Mouse (Mus musculus): Measurements from ENCODE around the gene Zic2. TPM values are rescaled to one million over a fixed set of nuclear protein-coding genes. Genes with fewer than 3 reads are reported as not detected.
A peak's percentile ranks its signal among the peaks of the same experiment; 100 is the strongest.

Gene Zic2
- polyA plus RNA-seq, 1 experiment from 2014 or later: 16.2 TPM

DNA sequence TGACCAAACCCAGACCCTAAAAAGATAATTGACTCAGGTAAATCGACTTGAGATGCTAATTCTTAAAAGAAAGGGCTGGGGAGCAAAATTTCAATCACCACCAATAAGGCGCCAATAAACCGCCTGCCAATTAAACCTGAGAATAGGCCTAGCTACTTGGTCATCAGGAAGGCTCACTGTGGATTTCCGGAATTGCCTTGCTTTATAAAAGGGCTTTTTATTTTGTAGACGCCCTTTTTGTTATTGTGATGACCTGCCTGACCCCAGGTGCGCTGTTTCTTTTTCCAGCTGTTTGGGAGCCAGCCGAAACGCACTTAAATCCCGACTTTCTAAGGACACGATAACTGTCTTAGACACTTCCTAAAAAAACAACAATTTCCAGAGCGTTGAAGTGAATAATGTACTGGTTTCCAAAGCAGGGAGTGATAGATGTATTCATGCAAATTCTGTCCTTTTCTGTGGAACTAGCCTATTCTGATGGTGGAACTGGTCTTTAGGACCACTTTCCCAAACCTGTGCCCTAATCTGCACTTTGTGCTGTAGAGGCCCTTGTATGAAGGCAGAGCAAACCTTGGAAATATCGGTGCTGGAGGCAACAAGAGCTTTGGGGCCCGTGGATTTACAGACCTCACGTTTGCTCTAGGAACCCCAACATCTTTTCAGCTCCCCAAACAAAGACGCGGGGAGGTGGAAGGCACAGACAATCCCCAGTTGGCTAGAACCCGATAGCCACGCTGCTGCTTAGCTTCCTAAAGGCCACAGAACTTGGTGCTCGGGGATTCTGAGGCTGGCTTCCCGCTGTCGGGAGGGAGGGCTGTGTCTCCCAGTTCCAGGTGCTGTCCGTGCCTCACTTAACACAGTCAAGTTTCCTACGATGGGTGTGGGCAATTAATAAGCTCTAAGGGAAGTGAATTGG, 7.1 kb upstream of the Zic2 start:
- no peaks in the 10 kb centered on the region for H3K27me3 ChIP-seq
- in situ Hi-C loops (cut with MboI; ENCODE audit: low pct_unique_long_range_greater_than_20kb): loop anchor here (25.0 kb wide), 1 partner anchor 231 kb away; no protein-coding TSS in a partner anchor

DNA sequence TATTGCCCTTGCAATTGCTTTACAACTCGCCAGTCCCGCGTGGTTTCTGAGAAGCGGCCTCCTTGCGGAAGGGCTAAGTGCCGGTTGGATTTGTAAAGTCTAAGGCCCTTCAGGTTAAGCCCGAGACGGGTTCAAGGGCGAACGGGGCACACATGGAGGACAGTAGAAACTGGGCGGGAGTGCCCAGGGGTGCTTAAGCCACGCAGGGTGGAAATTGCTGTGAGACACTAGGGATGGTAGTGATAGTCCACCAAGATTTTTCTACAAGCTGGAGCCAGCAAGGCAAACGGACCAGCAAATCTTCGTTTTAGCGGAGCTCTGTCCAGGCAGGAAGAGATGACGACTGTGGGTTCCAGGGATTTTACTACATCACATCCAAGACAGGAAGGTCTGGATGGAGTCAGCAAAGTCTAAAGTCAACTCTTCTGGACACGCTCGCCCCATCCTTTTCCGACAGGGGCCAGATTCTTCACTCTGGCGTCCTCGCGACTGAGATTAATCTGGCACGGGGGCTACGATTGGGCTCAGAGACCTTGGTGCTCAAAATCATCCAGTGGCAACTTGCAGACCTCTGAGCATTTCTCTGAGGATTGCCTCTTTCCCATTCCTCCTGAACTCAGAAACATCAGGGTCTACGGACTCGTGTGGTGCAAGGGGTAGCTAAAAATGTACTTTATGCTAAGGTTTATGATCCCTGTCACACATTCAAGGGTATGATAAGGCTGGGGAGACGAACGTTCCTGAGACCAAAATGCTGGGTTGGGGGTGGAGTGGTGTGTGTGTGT, 6.1 kb upstream of the Zic2 start:
- ChIA-PET CTCF (no interaction called here), POLR2A (no interaction called here)
- no peaks in the 10 kb centered on the region for H3K27me3 ChIP-seq
- TF ChIP-seq CTCF (IDR thresholded peaks at IDR 0.05): no peak
- in situ Hi-C loops (cut with MboI; ENCODE audit: low pct_unique_long_range_greater_than_20kb): loop anchor here (25.0 kb wide), 1 partner anchor 232 kb away; no protein-coding TSS in a partner anchor
- DNase-seq (ENCODE audit: low read depth, low spot score) (no peak), ATAC-seq (no peak)

More for the DNA sequence above, 7.1 kb upstream of the Zic2 start:
- no peak for ATAC-seq
- TF ChIP-seq CTCF (IDR thresholded peaks at IDR 0.05): no peak
- CTCF ChIA-PET: no interaction called here
- no peak for DNase-seq (ENCODE audit: low read depth, low spot score)
- POLR2A ChIA-PET: interaction anchor here (0.6 kb wide), 1 partner anchor 291 kb away, joined by 3 read pairs; no protein-coding TSS in a partner anchor

DNA sequence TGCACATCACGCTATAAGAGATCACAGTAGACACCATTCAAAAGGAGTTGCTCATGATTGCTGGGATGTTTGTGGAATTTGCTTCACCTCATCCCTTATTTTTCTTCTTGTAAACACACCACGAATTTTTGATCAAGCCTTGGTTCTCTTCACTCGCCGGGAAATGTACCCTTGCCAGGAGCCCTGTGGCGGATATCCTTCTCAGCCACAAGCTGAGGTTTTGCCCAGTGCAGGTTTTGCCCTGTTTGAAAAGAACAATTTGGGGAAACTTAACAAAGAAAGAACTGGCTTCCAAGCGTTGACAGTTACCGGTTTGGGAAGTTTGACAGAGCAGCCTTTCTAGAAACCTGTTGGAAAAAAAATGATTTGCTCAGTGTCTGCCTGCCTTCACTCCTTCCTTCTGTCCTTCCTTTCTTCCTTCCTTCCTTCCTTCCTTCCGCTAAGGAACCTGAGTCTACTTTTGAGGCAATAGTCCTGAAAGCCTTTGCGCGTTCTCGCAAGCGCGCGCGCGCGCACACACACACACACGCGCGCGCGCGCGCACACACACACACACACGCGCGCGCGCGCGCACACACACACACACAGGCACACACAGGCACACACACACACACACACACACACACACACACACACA, 3.7 kb upstream of the Zic2 start:
- H3K27me3 ChIP-seq: no peaks in the 10 kb centered on the region
- in situ Hi-C loops (cut with MboI; ENCODE audit: low pct_unique_long_range_greater_than_20kb): loop anchor here (25.0 kb wide), 1 partner anchor 234 kb away; no protein-coding TSS in a partner anchor
- no peak for DNase-seq (ENCODE audit: low read depth, low spot score)
- no peak for TF ChIP-seq CTCF (IDR thresholded peaks at IDR 0.05)
- POLR2A ChIA-PET: interaction anchor here (0.7 to 1.1 kb wide), 2 partner anchors 15 to 172 kb away, joined by 3 to 4 read pairs; no protein-coding TSS in a partner anchor
- CTCF ChIA-PET: no interaction called here
- ATAC-seq: no peak

DNA sequence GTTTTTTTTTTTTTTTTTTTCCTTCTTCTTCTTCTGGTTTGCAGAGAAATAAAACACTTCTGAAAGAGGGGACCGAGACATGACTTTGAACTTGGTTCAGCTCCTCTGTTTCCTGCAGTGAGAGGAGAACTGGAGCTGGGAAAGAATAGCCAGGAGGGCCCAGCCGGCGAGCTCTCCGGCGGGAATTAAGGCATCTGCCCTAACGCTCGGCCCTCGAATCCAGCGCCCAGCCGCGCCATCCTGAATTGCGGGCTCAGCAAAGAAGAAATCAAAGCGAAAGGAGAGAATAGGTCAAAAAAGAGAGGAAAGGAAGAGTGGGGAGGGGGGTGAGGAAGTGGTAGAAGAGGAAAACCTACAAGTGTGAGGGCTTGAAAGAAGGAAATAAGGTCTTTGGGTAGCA, 3.1 kb upstream of the Zic2 start:
- POLR2A ChIA-PET: interaction anchor here (0.7 kb wide), 2 partner anchors 14 to 397 kb away, joined by 4 to 5 read pairs; no protein-coding TSS in a partner anchor
- no peak for TF ChIP-seq CTCF (IDR thresholded peaks at IDR 0.05)
- H3K27me3 ChIP-seq: no peaks in the 10 kb centered on the region
- CTCF ChIA-PET: no interaction called here
- ATAC-seq: no peak
- in situ Hi-C loops (cut with MboI; ENCODE audit: low pct_unique_long_range_greater_than_20kb): loop anchor here (25.0 kb wide), 1 partner anchor 235 kb away; no protein-coding TSS in a partner anchor
- no peak for DNase-seq (ENCODE audit: low read depth, low spot score)

DNA sequence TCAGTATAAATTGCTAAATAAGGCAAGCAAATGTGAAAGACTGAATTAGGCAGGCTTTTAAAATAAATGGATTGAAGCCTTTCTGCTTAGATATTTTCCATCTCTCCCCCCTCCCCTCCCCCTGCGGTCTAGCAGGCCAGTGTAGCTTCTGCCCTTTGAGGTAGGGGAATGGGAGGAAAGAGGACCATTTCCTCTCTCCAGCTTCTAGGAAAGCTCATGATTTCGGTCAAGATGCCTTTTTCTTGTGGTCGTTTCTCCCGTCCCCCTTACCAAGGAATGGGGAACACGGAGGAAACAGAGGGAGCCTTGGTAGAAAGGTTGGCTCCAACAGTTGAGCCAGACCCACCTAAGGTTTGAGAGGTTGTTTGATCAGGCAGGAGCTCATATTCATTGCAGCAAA, 2.6 kb upstream of the Zic2 start:
- ATAC-seq: no peak
- H3K27me3 ChIP-seq: no peaks in the 10 kb centered on the region
- CTCF ChIA-PET: interaction anchor here (2.6 kb wide), 1 partner anchor 248 kb away, joined by 8 read pairs; no protein-coding TSS in a partner anchor
- POLR2A ChIA-PET: interaction anchor here (0.7 kb wide), 2 partner anchors 13 to 397 kb away, joined by 4 to 5 read pairs; no protein-coding TSS in a partner anchor
- TF ChIP-seq CTCF (IDR thresholded peaks at IDR 0.05): no peak
- in situ Hi-C loops (cut with MboI; ENCODE audit: low pct_unique_long_range_greater_than_20kb): loop anchor here (25.0 kb wide), 1 partner anchor 235 kb away; no protein-coding TSS in a partner anchor
- DNase-seq (ENCODE audit: low read depth, low spot score): no peak

DNA sequence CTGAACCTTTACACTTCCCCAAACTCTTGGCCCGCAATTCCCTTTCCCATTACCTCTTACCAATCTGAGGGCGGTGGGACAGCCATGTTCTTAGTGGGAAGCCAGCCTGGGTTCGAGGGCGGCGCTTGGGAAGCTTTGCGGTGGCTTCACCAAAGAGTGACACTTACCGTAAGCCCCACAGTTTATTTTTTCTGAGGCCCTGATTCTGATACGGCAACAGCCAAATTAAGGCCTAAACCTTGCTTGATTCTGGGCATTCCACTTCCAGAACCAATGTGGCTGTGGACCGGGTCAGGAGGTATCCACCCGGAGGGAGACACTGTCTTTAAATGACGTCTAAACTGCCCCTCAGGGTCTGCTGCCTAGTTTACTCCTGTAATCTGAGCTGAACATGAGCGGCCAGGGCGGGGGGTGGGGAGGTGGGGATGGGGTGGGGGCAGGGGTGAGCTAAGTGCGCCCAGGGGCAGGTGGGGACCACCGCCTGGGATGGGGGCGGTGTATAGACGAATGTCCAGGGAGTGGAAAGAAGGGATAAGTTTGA, 2.0 kb upstream of the Zic2 start:
- H3K27me3 ChIP-seq: no peaks in the 10 kb centered on the region

DNA sequence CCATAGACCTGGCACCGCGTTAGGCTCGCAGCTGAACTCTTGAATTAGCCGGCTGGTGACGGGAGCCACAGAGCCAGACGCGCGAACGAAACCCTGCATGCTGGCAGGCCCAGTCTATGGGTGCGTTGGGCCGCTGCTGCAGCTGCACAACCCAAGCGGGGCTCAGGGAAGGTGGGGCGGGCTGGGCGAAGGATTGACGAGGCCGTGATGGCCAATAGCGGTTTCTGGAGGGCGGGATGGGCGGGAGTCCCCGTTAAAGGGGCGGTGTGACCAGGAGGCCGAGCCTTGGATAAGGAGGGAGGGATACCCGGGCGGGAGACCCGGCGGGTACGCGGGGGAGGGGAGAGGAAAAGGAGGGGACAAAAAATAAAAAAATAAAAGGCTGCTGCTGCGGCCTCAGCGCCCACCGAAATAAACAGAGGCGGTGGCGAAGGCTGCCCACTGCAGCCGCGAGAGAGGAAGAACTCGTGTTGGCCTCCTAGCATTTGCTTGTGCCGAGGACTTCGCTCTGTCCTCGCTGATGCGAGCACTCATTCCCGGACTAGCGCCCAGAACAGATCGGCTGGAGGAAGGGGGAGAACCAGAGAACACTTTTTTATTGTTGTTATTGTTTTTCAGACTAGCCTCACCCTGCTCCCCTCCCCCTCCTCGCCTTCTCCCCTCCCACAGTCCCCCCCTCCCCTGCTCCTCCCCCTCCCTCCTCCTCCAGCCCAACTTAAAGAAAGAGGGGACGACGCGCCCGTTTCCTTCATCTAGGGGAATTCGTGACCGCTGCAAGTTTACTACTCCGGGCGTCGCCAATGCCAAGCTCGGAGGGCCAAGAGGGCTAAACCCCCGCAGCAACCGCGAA, 969 bp upstream of the Zic2 start:
- in situ Hi-C loops (cut with MboI; ENCODE audit: low pct_unique_long_range_greater_than_20kb): loop anchor here (25.0 kb wide), 1 partner anchor 237 kb away; no protein-coding TSS in a partner anchor
- DNase-seq (ENCODE audit: low read depth, low spot score) (no peak), ATAC-seq (peak; percentile 63)
- TF ChIP-seq CTCF (IDR thresholded peaks at IDR 0.05): no peak
- CTCF ChIA-PET: interaction anchor here (2.6 kb wide), 1 partner anchor 250 kb away, joined by 8 read pairs; no protein-coding TSS in a partner anchor
- no peaks in the 10 kb centered on the region for H3K27me3 ChIP-seq
- POLR2A ChIA-PET: interaction anchor here (0.6 to 2.9 kb wide), 4 partner anchors 9 to 251 kb away, joined by 3 to 17 read pairs (median 4); partner anchors contain the start of genes Pcca and Zic5

More for the DNA sequence above, 2.0 kb upstream of the Zic2 start:
- CTCF ChIA-PET: interaction anchor here (2.6 kb wide), 1 partner anchor 249 kb away, joined by 8 read pairs; no protein-coding TSS in a partner anchor
- ATAC-seq (no peak), DNase-seq (ENCODE audit: low read depth, low spot score) (no peak)
- TF ChIP-seq CTCF (IDR thresholded peaks at IDR 0.05): no peak
- in situ Hi-C loops (cut with MboI; ENCODE audit: low pct_unique_long_range_greater_than_20kb): loop anchor here (25.0 kb wide), 1 partner anchor 236 kb away; no protein-coding TSS in a partner anchor
- POLR2A ChIA-PET: interaction anchor here (2.9 kb wide), 1 partner anchor 8 kb away, joined by 17 read pairs; the partner anchor contains the start of gene Zic5

- no peaks in the 10 kb centered on the region for H3K27me3 ChIP-seq
- POLR2A ChIA-PET: interaction anchor here (0.6 to 2.9 kb wide), 4 partner anchors 11 to 252 kb away, joined by 3 to 17 read pairs (median 4); partner anchors contain the start of genes Pcca and Zic5
Observed at GRCm38 (mm10) chr14:122475557-122476040, 364 bp downstream of the Zic2 start.

More at GRCm38 (mm10) chr14:122475557-122476040, 364 bp downstream of the Zic2 start:
- no peak for TF ChIP-seq CTCF (IDR thresholded peaks at IDR 0.05)
- ATAC-seq: peak; percentile 24
- no peak for DNase-seq (ENCODE audit: low read depth, low spot score)
- in situ Hi-C loops (cut with MboI; ENCODE audit: low pct_unique_long_range_greater_than_20kb): no loop called here
- CTCF ChIA-PET: interaction anchor here (2.6 kb wide), 1 partner anchor 251 kb away, joined by 8 read pairs; no protein-coding TSS in a partner anchor
